Mouse (Mus musculus) CH12.LX (cell line): ENCODE measurements around the gene Olfr1441. TPM values are rescaled to one million over a fixed set of nuclear protein-coding genes. Genes with fewer than 3 reads are reported as not detected.

ENCODE experiments used
- DNase-seq: peaks from one replicate; pipeline ENCODE4 v3.0.0-alpha.2; 2013; ENCODE audit errors: extremely low read depth
- H3K27ac ChIP-seq: 2 replicates; pipeline ENCODE4 v1.5.1; 2012; ENCODE audit warnings: low read depth, mild to moderate bottlenecking, control low read depth, moderate library complexity; ENCODE audit not compliant: insufficient read depth
- H3K27me3 ChIP-seq: replicated peaks from 2 replicates; pipeline ENCODE3; 2012; ENCODE audit warnings: inconsistent platforms
- H3K36me3 ChIP-seq, 2 experiments: replicated peaks in 1 of 2; 2 replicates each; pipeline versions ENCODE3 to v1.6.1; 2012; ENCODE audit warnings: inconsistent platforms in 1 of 2, low read length in 1 of 2, mild to moderate bottlenecking in 1 of 2, mixed read lengths in 1 of 2, moderate library complexity in 1 of 2; ENCODE audit not compliant: control insufficient read depth in 1 of 2, insufficient read depth in 1 of 2
- H3K4me1 ChIP-seq, 2 experiments: 2 replicates each; pipeline ENCODE4 v1.6.1; 2012; ENCODE audit warnings: inconsistent platforms in 1 of 2, moderate library complexity in 1 of 2; ENCODE audit not compliant: insufficient read depth in 2 of 2, control insufficient read depth in 1 of 2
- H3K4me2 ChIP-seq: 2 replicates; pipeline ENCODE4 v1.6.1; 2012; ENCODE audit warnings: low read depth, mild to moderate bottlenecking, control low read depth; ENCODE audit not compliant: poor library complexity, insufficient read depth, severe bottlenecking
- H3K4me3 ChIP-seq, 3 experiments: fragments of 150-350 bp in 1 of 3; sonication (generic) in 1 of 3; replicated peaks in 1 of 3; 2 replicates each; pipeline versions ENCODE3 to v1.5.1; 2011 to 2012; ENCODE audit warnings: low read depth in 2 of 3, low read length in 2 of 3, mild to moderate bottlenecking in 2 of 3, moderate library complexity in 2 of 3, control low read depth in 1 of 3, improper control_type of control experiment in 1 of 3, inconsistent platforms in 1 of 3, mixed read lengths in 1 of 3; ENCODE audit not compliant: poor library complexity in 1 of 3
- H3K79me2 ChIP-seq: replicated peaks from 2 replicates; pipeline ENCODE4 v1.6.1; 2012; ENCODE audit warnings: mild to moderate bottlenecking, moderate library complexity; ENCODE audit not compliant: control insufficient read depth, poor library complexity, insufficient read depth, severe bottlenecking; ENCODE audit errors: extremely low read depth
- H3K9ac ChIP-seq: 2 replicates; pipeline ENCODE4 v1.6.1; 2012; ENCODE audit warnings: low read depth, mild to moderate bottlenecking, control low read depth, moderate library complexity; ENCODE audit not compliant: insufficient read depth
- H3K9me3 ChIP-seq: replicated peaks from 2 replicates; pipeline ENCODE3; 2012; ENCODE audit warnings: low read length, inconsistent platforms, mixed read lengths
- CHD1 ChIP-seq: IDR thresholded peaks from 2 replicates; pipeline ENCODE4 v1.6.1; 2012; ENCODE audit warnings: low read depth, low read length, improper control_type of control experiment, inconsistent platforms
- CTCF ChIP-seq, 2 experiments: IDR thresholded peaks in 1 of 2; conservative IDR thresholded peaks in 1 of 2; 2 replicates each; pipeline ENCODE4 v1.5.1; 2011 to 2012; ENCODE audit warnings: low read depth in 2 of 2, low read length in 2 of 2, improper control_type of control experiment in 1 of 2, inconsistent platforms in 1 of 2, mild to moderate bottlenecking in 1 of 2, moderate library complexity in 1 of 2
- ELF1 ChIP-seq: IDR thresholded peaks from 2 replicates; pipeline ENCODE4 v1.6.1; 2014; ENCODE audit warnings: low read depth, mild to moderate bottlenecking, inconsistent platforms, low read length, improper control_type of control experiment
- IRF4 ChIP-seq: IDR thresholded peaks from 2 replicates; pipeline ENCODE4 v1.6.1; 2014; ENCODE audit warnings: low read depth, mild to moderate bottlenecking, inconsistent platforms, low read length, improper control_type of control experiment
- JUN ChIP-seq: IDR thresholded peaks from 2 replicates; pipeline ENCODE4 v1.6.1; 2011; ENCODE audit warnings: low read depth, mild to moderate bottlenecking, low read length, improper control_type of control experiment, moderate library complexity; ENCODE audit not compliant: insufficient read depth
- MAFK ChIP-seq: IDR thresholded peaks from 2 replicates; pipeline ENCODE4 v1.6.1; 2011; ENCODE audit warnings: low read length, improper control_type of control experiment; ENCODE audit not compliant: insufficient replicate concordance
- MEF2A ChIP-seq: IDR thresholded peaks from 2 replicates; pipeline ENCODE4 v1.6.1; 2014; ENCODE audit warnings: low read depth, mild to moderate bottlenecking, inconsistent platforms, low read length, improper control_type of control experiment, borderline replicate concordance
- MXI1 ChIP-seq: IDR thresholded peaks from 2 replicates; pipeline ENCODE4 v1.6.1; 2011; ENCODE audit warnings: mild to moderate bottlenecking, low read depth, low read length, improper control_type of control experiment
- MYC ChIP-seq: IDR thresholded peaks from 2 replicates; pipeline ENCODE4 v1.6.1; 2011; ENCODE audit warnings: low read depth, mild to moderate bottlenecking, improper control_type of control experiment, low read length
- NELFE ChIP-seq: IDR thresholded peaks from 2 replicates; pipeline ENCODE4 v1.6.1; 2011; ENCODE audit warnings: low read depth, low read length, improper control_type of control experiment
- NRF1 ChIP-seq: IDR thresholded peaks from 2 replicates; pipeline ENCODE4 v1.6.1; 2014; ENCODE audit warnings: low read depth, mild to moderate bottlenecking, inconsistent platforms, low read length, improper control_type of control experiment, moderate library complexity
- PAX5 ChIP-seq: IDR thresholded peaks from 2 replicates; pipeline ENCODE4 v1.6.1; 2012; ENCODE audit warnings: low read length, inconsistent platforms, mixed read lengths
- POLR2AphosphoS2 ChIP-seq: IDR thresholded peaks from 2 replicates; pipeline ENCODE4 v1.6.1; 2011; ENCODE audit warnings: low read depth, low read length, improper control_type of control experiment
- RAD21 ChIP-seq: IDR thresholded peaks from 2 replicates; pipeline ENCODE4 v1.6.1; 2011; ENCODE audit warnings: low read depth, mild to moderate bottlenecking, low read length, improper control_type of control experiment, moderate library complexity
- RCOR1 ChIP-seq: conservative IDR thresholded peaks from 2 replicates; pipeline ENCODE4 v1.6.1; 2012; ENCODE audit warnings: low read depth, mild to moderate bottlenecking, inconsistent platforms, low read length, improper control_type of control experiment
- SIN3A ChIP-seq: IDR thresholded peaks from 2 replicates; pipeline ENCODE4 v1.6.1; 2012; ENCODE audit warnings: low read length, improper control_type of control experiment, inconsistent platforms
- TBP ChIP-seq: conservative IDR thresholded peaks from 2 replicates; pipeline ENCODE4 v1.6.1; 2011; ENCODE audit warnings: low read depth, low read length, improper control_type of control experiment
- ZC3H11A ChIP-seq: IDR thresholded peaks from 2 replicates; pipeline ENCODE4 v1.6.1; 2012; ENCODE audit warnings: low read depth, mild to moderate bottlenecking, inconsistent platforms, low read length, improper control_type of control experiment
- ZKSCAN1 ChIP-seq: IDR thresholded peaks from 2 replicates; pipeline ENCODE4 v1.6.1; 2012; ENCODE audit warnings: low read depth, inconsistent platforms, low read length, improper control_type of control experiment, borderline replicate concordance
- ZMIZ1 ChIP-seq: IDR thresholded peaks from 2 replicates; pipeline ENCODE4 v1.6.1; 2012; ENCODE audit warnings: low read depth, mild to moderate bottlenecking, inconsistent platforms, low read length, improper control_type of control experiment
- ZNF384 ChIP-seq: IDR thresholded peaks from 2 replicates; pipeline ENCODE4 v1.6.1; 2012; ENCODE audit warnings: low read depth, low read length, improper control_type of control experiment, inconsistent platforms
- dilution Hi-C: fragments of 300-500 bp; cut with MboI; formaldehyde crosslinking; loops from 2 replicates; pipeline ENCODE4 v1.14.3; 2020; ENCODE audit warnings: low sequenced_read_pairs; ENCODE audit not compliant: extremely low pct_unique_long_range_greater_than_20kb, extremely low pct_ligation_motif_present
- in situ Hi-C: fragments of 300-500 bp; cut with MboI; formaldehyde crosslinking; loops from 3 replicates; pipeline ENCODE4 v1.14.3; 2019; ENCODE audit warnings: low sequenced_read_pairs, low pct_ligation_motif_present, low pct_unique_long_range_greater_than_20kb, mixed read lengths
- polyA plus RNA-seq: library from polyadenylated mRNA; unstranded; fragments of >175 nt; gene quantifications from 2 replicates; pipeline ENCODE4 v1.2.1, GENCODE M21; 2012; ENCODE audit warnings: low read depth; ENCODE audit not compliant: insufficient read length
- total RNA-seq, 2 experiments: library from RNA; depleted of rRNA; stranded (reverse); fragments of 300-350 nt in 1 of 2; fragments of >200 nt in 1 of 2; gene quantifications; 2 replicates each; pipeline ENCODE4 v1.2.3; 2012 to 2014

Gene Olfr1441
- total and polyA plus RNA-seq, 3 experiments = not detected

- in situ Hi-C loops (no loop called here), dilution Hi-C loops (no loop called here)
- Histone ChIP-seq H3K36me3 (no peaks in the 10 kb centered on the region), H3K4me2 (no peak overlapping the region), H3K9ac (no peak overlapping the region), H3K79me2 (no peaks in the 10 kb centered on the region), H3K4me3 (no peak overlapping the region), H3K27ac (no peak overlapping the region), H3K27me3 (no peaks in the 10 kb centered on the region), H3K4me1 (no peaks in the 10 kb centered on the region), H3K9me3 (no peaks in the 10 kb centered on the region)
- TF ChIP-seq ZNF384 (no peak), ZC3H11A (no peak), ELF1 (no peak), NRF1 (no peak), IRF4 (no peak)
- DNase-seq = no peak
Observed at GRCm38 (mm10) chr19:12418312-12418711, 1.1 kb downstream of the Olfr1441 start.

- no peaks in the 10 kb centered on the region for H3K9me3 ChIP-seq
- no peak overlapping the region for H3K27ac ChIP-seq
- H3K36me3 ChIP-seq = no peaks in the 10 kb centered on the region
- H3K27me3 ChIP-seq = no peaks in the 10 kb centered on the region
- no peak overlapping the region for H3K4me3 ChIP-seq
- no peak for TF ChIP-seq JUN
- no peak for TF ChIP-seq NRF1
- no peak for TF ChIP-seq CHD1
- no peak for TF ChIP-seq TBP
- TF ChIP-seq, all 38 proteins: peak for 0
- no peak for DNase-seq
- H3K9ac ChIP-seq = no peak overlapping the region
- dilution Hi-C loops (no loop called here), in situ Hi-C loops (no loop called here)
- no peaks in the 10 kb centered on the region for H3K4me1 ChIP-seq
- H3K79me2 ChIP-seq = no peaks in the 10 kb centered on the region
- no peak overlapping the region for H3K4me2 ChIP-seq
Observed at GRCm38 (mm10) chr19:12420555-12420954, 3.3 kb downstream of the Olfr1441 start.

- Histone ChIP-seq H3K9ac (no peak overlapping the region), H3K79me2 (no peaks in the 10 kb centered on the region), H3K36me3 (no peaks in the 10 kb centered on the region), H3K4me2 (no peak overlapping the region), H3K4me3 (no peak overlapping the region), H3K4me1 (peaks cover 0 to 8% of the 10 kb centered on the region in 2 experiments; a peak in 2 of 4 replicates), H3K27ac (no peak overlapping the region), H3K9me3 (no peaks in the 10 kb centered on the region), H3K27me3 (no peaks in the 10 kb centered on the region)
- in situ Hi-C loops (no loop called here), dilution Hi-C loops (no loop called here)
- TF ChIP-seq NRF1 (no peak), CTCF (conservative IDR thresholded peaks at IDR 0.05 in 1 of 2, IDR thresholded peaks at IDR 0.05 in 1 of 2; ENCODE audit: low read depth in 2 of 2, low read length in 2 of 2) (peak in 1 of 2 experiments; percentile 36; a peak in 2 of 4 replicates), ZKSCAN1 (no peak), MAFK (no peak), RAD21 (peak; percentile 25), ELF1 (no peak), PAX5 (no peak), ZMIZ1 (no peak), MEF2A (no peak), MXI1 (no peak), MYC (0 out of 2 replicates have a peak, but pooled peaks have one; percentile 48), ZC3H11A (no peak), JUN (no peak), CHD1 (no peak), SIN3A (no peak), TBP (no peak), POLR2AphosphoS2 (no peak), NELFE (no peak), IRF4 (no peak), RCOR1 (no peak), ZNF384 (peak; percentile 81)
- DNase-seq = no peak
Observed at GRCm38 (mm10) chr19:12421680-12422079, 4.4 kb downstream of the Olfr1441 start.
